Mouse (Mus musculus) cerebellum, adult 18-20 months (tissue): Measurements from ENCODE around the gene Laptm5.

Source experiments
- DNase-seq, 2 experiments: peaks; one replicate each; pipeline ENCODE4 v3.0.0; 2021

Gene Laptm5

GRCm38 (mm10) chr4:130913077-130913476, at the start of gene Laptm5:
Laptm5 (plus strand) TSS chr4:130913125.
- no peak for DNase-seq

DNA sequence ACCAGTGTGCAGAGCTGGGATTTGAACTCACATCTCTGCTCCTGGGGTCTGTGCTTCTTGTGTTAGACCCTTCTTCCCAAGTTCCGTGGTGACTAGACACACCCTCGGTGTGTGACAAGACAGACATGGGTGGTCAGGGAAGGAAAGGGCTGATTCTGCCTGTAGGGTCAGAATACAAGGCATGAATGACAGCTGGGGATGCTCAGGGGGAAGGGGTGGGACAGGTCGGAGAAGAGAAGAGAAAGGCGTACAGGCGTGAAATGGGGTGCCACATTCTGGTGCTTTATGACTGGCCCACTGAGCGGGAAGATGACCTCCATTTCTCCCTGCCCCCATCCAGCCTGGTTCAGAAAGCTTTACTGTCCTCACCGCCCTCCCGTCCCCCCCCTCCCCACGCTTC, 47.5 kb upstream of the Laptm5 start:
- no peak for DNase-seq

DNA sequence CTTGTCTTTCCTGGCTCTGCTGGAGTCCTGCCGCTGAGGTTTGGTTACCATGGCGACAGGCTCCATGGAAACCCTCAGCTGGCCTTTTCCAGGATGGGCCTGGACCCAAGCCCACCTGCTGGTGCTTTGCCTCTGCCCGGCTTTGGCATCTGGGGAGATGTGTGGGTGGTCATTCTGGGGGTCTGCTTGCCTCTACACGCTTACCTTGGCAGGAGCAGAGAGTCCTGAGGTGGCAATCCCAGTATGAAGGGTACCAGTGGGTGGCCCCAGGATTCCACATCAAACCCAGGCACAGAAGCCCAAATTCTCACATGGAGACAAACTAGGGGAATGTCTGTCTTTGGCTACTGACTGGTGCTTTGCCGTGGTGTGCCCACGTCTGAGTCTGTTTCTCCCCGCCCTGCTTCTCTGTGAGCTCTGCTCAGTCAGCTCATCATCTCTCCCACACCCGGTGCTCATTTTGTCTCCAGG, 47.0 kb upstream of the Laptm5 start:
- peak; percentile 25 to 42 for DNase-seq

- DNase-seq = no peak
Measured at GRCm38 (mm10) chr4:130867940-130868339, 45.0 kb upstream of the Laptm5 start.

- DNase-seq = no peak
Measured at GRCm38 (mm10) chr4:130868803-130869202, 44.1 kb upstream of the Laptm5 start.

- DNase-seq = no peak
Measured at GRCm38 (mm10) chr4:130872414-130872813, 40.5 kb upstream of the Laptm5 start.

DNA sequence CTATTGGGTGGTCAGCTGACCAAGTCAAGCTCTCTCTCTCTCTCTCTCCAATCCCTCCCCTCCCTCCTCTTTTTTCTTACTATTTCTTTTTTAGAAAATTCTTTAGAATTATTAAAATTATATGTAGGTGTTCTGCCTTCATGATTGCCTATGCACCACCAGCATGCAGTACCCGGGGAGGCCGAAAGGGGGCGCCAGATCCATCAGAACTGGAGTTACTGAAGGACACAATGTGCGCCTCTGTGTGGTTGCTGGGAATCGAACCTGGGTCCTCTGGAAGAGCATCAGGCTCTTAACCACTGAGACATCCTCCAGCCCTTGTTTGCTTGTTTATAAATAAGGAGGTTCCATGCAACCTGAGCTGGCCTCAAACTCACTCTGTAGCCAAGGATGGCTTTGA, 39.5 kb upstream of the Laptm5 start:
- no peak for DNase-seq

DNA sequence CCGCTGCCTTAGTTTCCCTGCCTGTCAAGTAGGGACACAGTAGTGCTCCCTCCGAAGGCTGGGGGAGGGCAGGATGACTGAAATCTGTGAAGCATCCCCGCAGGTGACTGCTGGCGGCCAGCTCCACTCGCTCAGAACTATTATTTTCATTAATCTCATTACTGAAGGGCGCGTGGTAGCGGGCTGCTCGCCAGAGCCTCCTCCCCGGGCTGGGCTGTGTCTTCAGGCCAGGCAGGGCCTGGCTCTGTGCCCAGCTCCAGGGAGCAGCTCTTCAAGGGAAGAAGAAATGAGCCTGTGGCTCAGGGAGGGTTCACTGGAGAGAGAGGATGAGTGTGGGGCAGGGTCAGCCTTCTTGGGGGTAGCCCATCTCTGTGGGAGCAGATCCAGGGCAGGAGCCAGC, 38.3 kb upstream of the Laptm5 start:
- peak; percentile 79 to 86 for DNase-seq

GRCm38 (mm10) chr4:130876016-130876726, 36.8 kb upstream of the Laptm5 start:
- DNase-seq = no peak

DNA sequence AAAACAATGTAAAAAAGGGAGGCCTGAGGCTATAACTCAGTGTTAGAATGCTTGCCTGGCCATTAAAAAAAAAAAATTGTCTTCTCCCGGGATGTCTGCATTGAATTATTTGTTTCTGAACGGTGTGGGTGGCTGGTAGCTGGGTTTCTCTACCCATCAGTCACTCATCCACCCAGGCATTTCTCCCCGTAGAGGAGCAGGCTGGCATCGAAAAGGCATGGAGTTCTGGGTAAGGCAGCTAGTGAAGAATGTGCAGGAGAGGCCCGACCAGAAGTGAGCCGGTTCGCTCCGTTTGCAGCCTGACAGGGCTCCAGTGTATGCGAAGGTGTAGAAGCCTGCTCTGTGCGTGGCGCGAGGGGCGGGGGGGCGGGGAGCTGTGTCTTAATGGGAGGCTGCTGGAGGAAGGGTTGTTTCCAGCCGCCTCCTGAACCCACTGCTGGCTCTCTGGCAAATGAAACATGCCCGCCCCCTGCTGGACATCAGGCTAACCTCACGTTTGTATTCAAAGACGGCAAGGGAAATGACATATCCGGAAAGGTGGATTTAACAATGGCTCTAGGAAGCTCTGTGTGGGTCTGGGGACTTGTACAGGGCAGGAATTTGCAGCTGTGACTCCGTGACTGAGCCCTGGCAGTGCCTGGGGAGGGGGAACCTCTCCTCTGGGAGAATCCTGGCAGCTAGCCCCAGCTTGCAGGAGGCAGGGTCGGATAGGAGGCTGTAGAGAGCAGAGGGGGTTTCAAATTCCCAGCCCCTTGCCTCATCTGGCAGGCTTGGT, 34.5 kb upstream of the Laptm5 start:
- peak; percentile 91 to 96 for DNase-seq

DNA sequence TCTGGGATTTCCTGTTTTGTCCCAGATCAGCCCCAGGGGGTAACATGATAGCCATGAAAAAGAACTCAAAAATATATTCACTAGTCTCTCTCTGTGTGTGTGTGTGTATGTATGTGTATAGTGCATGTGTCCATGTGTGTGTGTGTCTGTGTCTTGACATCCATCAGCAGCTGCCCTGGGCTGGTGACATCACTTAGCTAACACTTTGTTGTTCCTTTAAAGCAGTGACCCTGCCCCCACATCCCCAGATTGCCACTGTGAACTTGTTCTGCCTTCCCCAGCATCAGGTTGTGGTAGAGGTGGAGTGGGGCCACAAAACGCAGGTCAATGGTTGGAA, 33.9 kb upstream of the Laptm5 start:
- no peak for DNase-seq

DNA sequence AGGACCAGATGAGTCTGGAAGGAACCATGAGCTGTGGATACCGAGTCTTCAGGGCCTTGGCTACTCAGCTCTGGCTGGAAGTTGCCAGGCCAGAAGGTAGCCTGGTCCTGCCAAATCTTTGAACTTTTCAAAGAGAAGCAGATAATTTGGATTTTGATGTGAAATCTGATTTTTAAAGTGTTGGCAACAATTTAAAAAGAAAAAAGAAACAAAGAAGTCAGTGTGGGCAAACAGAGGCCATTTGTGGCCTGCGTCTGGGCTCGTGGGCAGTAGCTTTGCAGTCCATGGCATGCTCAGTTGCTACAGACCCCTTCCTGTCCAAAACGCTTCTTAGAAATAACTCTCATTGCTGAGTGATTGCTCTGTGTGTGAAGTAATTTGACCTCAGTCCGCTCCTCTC, 31.6 kb upstream of the Laptm5 start:
- no peak for DNase-seq

DNA sequence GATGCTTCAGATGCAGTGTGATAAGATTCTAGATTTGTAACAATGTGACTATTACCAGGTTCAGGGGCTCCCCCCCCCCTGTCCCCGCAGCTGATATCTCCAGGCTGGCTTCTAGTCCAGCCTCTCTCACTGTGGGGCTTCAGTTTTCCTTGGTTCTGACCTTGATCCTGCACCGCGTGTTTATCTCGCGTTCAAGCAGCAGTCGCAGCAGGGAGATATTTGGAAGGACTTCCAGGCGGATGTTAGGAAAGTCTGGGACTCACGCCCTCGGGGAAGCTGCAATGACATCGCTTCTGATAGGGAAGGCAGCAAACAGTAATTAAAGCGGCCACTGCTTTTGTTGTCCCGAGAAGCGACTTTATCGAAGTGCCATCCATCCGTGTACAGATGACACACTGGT, 30.2 kb upstream of the Laptm5 start:
- DNase-seq = no peak

DNA sequence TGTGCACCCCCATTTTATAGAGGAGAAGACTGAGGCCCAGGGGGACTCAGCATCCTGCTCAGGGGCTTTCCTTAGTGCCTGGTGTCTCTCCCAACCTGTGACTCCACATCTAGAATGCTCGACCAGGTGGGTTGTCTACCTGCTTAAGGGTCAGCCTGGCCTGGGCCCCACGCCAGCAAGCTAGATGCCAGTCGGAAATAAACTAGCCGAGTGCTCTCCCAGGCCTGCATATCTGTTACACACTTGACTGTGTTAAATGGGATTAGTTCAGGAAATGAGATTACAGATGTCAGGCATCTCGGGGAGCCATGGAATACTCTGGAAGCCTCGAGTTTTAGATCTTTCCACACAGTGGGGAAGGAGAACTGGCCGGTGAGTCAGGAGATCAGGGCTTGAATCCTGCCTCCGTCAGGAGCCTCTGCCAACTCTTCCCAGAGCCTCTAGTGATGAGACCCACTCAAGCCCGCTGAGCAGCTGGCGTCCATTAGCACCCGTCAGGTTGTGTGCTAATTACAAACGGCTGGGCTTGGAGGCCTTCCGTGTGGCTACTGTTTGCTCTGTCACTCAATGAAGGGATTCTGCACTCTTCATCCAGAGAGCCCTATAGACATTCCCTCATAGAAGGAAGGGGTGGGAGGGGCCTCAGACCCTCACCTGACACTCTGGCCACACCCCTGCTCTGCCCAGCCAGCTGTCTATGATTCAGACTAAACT, 28.9 kb upstream of the Laptm5 start:
- peak in 1 of 2 experiments; percentile 50 for DNase-seq

GRCm38 (mm10) chr4:130887148-130887745, 25.7 kb upstream of the Laptm5 start:
- DNase-seq = no peak

DNA sequence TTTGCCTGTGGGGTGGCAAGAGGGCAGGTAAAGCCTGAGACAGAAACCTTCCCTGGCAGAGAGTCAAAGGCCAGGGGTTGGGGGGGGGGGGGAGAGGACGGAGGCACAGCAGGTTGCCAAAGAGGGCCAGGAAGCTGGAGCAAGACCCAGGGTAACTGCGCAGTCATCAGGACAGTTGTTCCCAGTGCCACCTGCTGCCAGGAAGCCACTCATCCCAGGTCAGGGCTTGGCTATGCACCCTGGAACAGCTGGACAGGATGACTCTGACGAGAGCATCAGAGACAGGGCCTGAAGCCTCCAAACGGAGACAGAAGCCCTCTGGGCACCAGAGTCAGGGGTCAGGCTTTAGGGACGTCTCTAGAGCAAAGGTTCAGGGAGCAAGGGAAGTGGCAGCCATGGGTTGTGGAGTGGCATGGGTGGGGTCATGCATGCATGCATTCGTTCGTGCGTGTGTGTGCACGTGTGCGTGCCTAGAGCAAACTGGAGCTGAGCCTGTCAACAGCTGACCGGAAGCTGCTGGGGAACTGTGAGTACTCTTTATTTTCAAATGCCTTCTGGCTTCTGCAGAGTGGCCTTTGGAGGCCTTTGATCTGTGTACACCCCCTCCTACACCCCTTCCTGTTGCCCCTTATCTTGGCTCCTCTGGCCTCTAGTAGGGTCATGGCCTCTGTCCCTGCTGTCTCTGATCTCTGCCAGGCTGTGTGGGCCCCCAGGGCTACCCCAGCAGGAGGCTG, 23.0 kb upstream of the Laptm5 start:
- no peak for DNase-seq

DNA sequence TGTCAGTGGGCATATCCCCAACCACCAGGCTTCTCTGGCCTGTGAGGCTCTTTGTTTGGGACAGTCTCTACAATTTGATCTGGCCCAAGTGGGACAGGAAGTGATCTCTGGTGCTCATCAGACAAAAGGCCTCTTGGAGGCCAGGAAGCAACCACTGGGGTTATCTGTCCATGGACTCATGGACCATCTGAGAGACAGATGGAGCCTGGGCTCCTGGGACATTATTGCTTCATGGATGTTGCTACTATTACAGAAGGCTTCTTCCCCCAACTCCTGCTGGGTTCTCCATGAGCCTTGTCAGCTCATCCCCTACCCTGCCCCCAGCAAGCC, 22.4 kb upstream of the Laptm5 start:
- DNase-seq = no peak

GRCm38 (mm10) chr4:130892001-130892587, 20.8 kb upstream of the Laptm5 start:
- DNase-seq = peak; percentile 77 to 88

GRCm38 (mm10) chr4:130893688-130894087, 19.2 kb upstream of the Laptm5 start:
- no peak for DNase-seq

- no peak for DNase-seq
Measured at GRCm38 (mm10) chr4:130895701-130896100, 17.2 kb upstream of the Laptm5 start.

- DNase-seq = no peak
Measured at GRCm38 (mm10) chr4:130896372-130896771, 16.6 kb upstream of the Laptm5 start.

- DNase-seq = no peak
Measured at GRCm38 (mm10) chr4:130899383-130899781, 13.5 kb upstream of the Laptm5 start.
